Mouse (Mus musculus) gastrocnemius, postnatal 25 days (tissue): ENCODE measurements at regions not wholly inside any gene's neighbourhood (a gene's known extent, or its start where the extent isn't known, plus 50 kb on each side); places are given as distances from the start of the nearest gene placed in this dataset.
"Not testable (repeated sequence)": the region's sequence is repeated elsewhere in the genome, so short reads cannot be mapped to it uniquely, and the experiment has no call there.

Experiments used
- DNase-seq: peaks from one replicate; pipeline ENCODE4 v3.0.0; 2022

DNA sequence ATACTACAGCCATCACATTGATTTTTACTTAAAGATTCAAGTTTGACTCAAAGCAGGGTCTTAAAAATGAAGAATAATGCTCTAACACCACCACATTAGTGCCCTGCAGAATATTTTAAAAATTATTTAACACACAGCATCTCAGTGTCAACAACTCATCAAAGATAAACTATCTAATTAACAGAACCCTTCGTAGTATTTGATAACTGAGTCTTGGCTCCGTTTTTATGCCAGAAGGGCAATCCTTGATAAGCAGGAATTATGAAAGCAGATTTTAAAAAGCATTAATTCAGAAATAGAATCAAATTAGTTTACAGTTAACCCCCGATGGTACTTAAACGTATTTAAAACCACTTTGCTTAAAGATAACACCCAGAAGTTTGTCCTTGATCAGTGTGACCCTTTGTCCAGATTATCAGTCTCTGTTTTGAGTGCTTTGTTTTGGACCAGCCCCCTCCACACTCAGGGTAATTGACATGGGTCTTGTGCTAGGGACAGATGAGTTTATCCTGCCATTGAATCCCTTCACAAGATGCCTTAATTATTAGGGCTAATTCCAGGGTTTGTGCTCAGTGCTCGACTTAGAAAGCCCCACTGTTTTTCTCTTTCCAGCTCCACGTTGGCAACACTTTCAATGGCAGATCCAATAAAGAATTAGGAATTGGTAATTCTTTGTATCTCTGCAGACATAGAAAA lies 69.4 kb upstream of the Dph6 start:
- DNase-seq = no peak

DNA sequence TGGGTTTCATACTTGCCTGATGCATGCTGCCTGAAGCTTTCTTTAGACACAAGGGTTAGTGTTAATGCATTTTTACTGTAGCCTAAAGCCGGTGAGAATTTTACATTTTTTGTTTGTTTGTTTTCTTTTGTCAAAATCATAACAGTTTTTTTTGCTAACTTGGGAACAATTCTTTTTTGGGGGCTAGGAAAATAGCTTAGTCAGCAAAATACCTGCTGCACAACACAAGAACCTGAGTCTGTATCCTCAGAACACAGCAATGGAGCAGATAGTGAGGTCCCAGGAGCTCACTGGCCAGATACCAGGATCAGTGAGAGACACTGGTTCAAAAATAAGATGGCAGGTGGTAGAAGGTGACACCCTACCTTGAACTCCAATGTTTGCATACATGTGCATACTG lies 72.4 kb upstream of the Dph6 start:
- no peak for DNase-seq

GRCm38 (mm10) chr2:114734861-114735569 lies 80.3 kb upstream of the Dph6 start:
- no peak for DNase-seq

DNA sequence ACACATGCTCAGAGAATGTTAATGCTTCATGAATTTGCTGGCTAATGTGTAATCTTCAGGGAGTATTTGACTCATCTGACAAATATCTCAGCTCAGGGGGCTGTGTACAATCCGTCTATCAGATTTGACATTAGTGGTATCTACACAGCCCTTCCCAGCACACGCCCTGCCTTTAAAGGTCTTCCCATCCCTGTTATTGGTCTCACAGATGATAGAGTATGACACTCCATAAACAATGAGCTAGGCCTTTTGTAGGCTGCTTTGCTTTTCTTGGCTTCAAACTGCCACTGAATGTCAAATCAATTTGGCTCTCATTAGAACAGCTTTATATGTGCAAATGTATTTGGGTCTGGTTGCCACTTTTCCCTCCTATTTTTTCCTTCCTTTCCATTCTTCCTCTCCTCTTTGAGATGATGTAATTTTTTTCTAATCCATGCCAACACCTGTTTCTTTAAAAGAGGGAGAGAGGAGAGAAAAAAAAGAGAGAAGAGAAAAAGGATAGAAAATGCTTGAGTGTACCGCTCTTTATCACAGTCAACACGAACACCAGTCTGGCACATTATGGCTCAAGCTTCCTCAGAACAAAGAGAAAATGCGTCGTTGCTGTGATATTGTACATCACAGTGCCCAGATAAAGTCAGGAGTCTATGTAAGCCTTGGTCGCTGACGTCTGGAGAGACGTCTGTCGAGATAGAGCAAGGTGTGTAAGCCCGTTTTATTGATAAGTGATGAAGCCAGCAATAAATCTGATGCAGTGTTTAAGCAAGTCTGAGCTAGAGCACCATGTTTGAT lies 84.9 kb upstream of the Dph6 start:
- no peak for DNase-seq

- no peak for DNase-seq
These were observed 108.5 kb upstream of the Dph6 start for GRCm38 (mm10) chr2:114763276-114763675.

- not testable (repeated sequence) for DNase-seq
These were observed 119.0 kb upstream of the Dph6 start for GRCm38 (mm10) chr2:114773723-114774122.

DNA sequence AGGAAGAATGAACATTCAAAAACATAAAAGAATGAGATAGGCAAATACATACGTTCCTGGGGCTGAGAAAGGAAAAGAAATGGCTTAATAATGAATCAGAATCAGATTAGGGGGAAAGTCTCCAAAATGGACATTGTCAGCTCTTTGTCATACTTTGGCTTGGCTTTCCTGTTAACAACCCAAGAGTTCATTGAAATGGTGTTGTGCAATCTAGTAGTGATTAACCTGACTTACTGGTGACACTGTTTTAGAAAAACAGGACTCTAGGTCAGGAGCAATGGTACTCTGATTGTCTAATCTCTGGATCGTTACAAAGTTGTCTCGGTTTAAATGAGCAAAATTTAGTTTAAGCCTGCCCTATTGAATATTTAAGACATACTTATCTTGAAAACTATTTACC lies 119.5 kb upstream of the Dph6 start:
- DNase-seq = no peak

GRCm38 (mm10) chr2:114775532-114775931 lies 120.8 kb upstream of the Dph6 start:
- DNase-seq = no peak

DNA sequence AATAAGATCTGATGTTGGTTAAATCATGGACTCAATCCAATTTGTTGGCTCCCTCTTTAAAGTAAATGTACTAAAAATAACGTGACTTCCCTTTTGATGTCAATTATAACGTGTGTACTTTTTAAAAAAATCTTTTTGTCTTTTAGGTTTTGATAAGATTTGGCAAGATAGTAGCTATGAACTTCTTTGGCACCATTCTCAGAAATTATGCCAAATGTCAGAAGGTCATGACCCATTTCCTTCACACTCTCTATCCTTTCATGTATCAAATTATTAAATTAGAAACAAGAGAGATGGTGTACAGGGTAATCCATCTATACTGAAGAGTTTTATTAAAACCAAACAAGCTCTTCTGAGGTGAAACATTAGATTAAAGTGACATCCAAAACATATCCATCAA lies 121.4 kb upstream of the Dph6 start:
- no peak for DNase-seq

DNA sequence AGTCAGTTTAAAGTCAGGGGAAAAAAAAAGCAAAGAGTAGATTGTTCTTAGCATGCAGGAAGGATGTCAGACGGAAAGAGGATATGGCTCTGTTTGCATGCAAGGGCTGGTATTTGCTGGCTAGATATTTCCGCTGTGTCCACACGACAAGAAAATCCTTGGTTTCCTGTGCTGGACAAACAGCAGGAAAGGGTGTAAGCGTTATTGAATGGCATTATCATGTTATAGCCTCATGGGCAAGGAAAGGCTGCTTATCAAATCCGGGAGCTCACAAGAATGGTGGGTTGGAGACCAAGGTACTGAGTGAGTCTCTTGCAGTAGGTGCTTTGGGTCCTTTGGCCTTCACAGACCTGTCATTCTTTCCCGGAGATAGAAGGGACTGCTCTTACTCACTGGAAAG lies 127.7 kb upstream of the Dph6 start:
- DNase-seq = no peak

- no peak for DNase-seq
These were observed 129.4 kb upstream of the Dph6 start for GRCm38 (mm10) chr2:114784191-114784590.

GRCm38 (mm10) chr2:114788251-114788650 lies 133.5 kb upstream of the Dph6 start:
- DNase-seq = no peak

GRCm38 (mm10) chr2:114796630-114797290 lies 142.0 kb upstream of the Dph6 start:
- DNase-seq = no peak

DNA sequence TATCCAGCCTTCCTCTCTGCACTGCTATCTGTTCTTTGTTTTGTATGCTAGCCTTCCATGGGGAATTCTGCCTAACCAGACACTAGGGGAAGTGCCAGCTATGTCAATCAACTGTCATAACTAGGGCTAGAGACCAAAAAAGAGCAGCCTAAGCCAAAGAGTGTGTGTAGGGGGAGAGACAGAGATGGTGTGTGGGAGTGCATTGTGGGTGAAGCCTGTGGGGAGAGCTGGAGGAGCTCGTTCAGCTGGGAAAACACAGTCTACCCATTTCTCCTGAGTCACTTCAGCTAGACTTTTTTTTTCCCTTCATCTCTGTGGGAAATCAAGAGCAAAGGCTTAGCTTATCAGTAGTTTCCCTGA lies 142.5 kb upstream of the Dph6 start:
- DNase-seq = no peak

- DNase-seq = no peak
These were observed 148.5 kb upstream of the Dph6 start for GRCm38 (mm10) chr2:114803241-114803640.

DNA sequence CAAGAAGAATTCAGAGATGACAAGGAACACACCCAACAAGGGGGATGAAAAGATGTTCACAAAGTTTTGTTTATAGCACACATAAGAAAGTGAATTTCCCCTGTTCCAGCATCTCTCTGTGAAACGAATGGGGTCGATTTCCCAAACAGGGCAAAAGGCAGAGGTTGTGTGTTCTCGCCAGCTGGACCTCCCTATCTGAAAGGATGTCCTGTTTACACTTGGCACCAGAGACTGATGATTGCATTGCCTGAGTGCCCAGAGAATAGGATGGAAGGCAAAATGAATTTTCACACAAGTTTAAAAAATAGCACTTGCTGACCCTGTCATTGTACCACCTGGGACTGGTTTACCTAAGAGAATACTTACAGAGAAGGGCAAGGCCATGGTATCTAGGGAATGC lies 149.2 kb upstream of the Dph6 start:
- no peak for DNase-seq

DNA sequence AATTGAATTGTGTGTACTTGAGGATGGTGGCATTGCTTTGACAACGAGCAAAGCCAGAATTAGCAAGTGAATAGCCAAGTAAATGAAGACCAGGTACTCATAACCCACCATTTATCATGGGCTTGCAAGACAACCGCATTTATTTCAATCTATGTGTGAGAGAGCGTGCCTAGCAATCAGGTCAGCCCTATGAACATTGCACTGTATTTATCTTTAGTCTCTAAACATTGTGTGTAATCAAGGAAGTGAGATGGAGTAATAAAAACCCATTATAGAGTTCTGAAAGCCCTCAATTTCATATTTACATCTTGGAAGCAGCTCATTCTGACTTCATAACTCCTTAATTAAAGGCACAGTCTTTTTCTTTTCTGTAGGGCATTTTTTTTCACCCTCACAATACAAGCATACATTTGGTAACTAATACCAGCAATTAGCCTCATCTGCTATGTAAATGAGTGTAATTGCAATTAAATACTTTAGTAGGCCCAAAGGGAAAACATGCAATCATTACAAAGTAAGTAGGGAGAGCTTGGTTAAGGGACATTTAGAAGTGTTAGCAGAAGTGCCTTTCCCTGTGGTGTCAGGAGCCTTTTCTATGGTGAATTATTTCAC lies 150.8 kb upstream of the Dph6 start:
- DNase-seq = no peak

GRCm38 (mm10) chr2:114808046-114808445 lies 153.3 kb upstream of the Dph6 start:
- no peak for DNase-seq

DNA sequence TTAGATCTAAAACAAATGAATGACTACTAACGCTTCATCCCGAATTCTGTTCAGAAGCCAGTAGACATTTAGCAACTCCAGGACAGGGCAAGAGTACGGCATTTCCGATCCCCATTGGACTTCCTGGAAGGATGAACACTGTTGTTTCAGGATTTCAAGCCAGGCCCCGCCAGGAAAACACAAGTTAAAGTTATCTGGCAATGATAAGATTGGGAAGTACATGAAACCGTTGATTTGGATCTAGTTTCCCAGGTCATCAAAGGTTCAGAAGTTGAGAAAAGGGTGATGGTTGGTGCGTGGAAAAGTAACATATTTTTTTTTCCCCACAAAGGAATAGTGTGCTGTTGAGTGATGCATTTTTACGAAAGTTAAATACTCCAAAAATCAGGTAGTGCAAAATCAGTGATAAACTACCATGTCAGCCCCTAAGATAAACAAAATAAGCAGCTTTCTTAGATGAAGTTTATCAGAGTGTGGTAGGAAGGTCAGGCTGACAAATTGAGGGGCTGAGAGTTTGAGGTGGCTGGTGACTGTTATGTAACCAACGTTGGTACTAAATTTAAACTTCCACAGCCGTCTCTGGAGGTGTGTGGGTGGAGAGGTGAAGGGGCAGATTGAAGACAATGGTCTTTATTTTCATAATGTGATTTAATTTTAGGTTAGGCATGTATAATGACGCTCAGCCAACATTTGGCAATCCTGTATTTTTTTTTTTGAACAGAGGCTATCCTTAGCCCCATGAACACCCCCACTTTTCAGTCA lies 157.6 kb upstream of the Dph6 start:
- no peak for DNase-seq

DNA sequence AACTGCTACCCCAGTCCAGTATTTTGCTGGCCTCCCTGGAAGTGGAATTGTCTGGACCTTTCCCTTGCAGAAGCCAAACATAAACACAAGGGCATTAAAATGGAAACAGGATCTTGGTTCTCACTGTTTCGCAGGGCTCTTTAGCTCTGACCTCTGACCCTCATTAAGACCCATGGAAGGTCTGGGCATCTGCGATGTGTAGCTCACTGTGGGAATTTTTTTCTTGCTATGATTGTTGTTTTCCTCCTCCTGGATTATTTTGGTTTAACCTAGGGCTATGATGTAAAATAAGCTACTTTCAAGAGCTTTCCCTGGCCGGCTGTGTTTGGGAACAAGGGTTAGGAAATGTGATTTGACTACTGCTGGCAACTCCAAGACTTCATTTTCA lies 158.1 kb upstream of the Dph6 start:
- no peak for DNase-seq

DNA sequence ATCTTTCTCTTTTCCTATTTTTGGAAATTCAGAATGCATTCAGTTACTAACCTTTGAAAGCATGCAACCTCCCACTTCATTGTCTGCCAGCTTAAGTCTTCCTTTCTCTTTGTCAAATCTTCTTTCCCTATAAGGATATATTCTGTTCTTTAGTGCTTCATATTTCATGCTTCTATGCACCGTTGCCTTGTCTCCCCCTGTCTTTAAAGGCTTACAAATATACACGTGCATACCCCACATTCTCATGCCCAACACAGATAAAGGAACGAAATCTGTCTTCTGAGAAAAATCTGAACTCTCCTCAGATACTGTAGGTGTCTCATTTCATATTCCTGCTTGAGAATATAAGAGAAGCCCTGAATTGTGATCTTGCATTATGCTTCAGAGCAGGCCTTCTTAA lies 167.9 kb upstream of the Dph6 start:
- DNase-seq = no peak

- no peak for DNase-seq
These were observed 173.4 kb upstream of the Dph6 start for GRCm38 (mm10) chr2:114828192-114828591.
